In genomic region chr15:84196486-84197165, GRCm38 (mm10) we compare ENCODE assay signal across 12 mouse cellular contexts. TPM values are rescaled to one million over a fixed set of nuclear protein-coding genes. Genes with fewer than 3 reads are reported as not detected.
"Had no signal": no experiment of that assay in that cellular context is flagged by ENCODE, and none has a peak within 500 bp of the region (broad histone marks: within the 10 kb centered on the region; RNA-seq: fewer than 3 reads in every experiment).

No protein-coding gene starts in this region.

- H3K27ac ChIP-seq: kidney, postnatal 0 days; left cerebral cortex, adult 2 months; limb, embryonic 10.5 days; liver, embryonic 14.5 days; macrophage; neural tube, embryonic 13.5 days had no signal

- DNase-seq: kidney, adult 9 months; lung, adult 2 months; right cerebral cortex, adult 18-20 months; right cerebral cortex, postnatal 25 days; thymus, postnatal 36 days had no signal

- H3K27me3 ChIP-seq: megakaryocyte, embryonic 14.5 days; neural tube, embryonic 13.5 days had no signal

- H3K4me3 ChIP-seq: left cerebral cortex, adult 2 months; limb, embryonic 10.5 days; megakaryocyte, embryonic 14.5 days; neural tube, embryonic 13.5 days had no signal

RNA-seq across cellular contexts. Expression of gene Pnpla3, which starts 29.0 kb away (rescaled TPM):
- polyA plus RNA-seq: macrophage had no signal
